Mouse (Mus musculus) myocyte (in vitro differentiated cells): Measurements from ENCODE around the gene Fbxo42.

Source experiments
- MAX ChIP-seq: IDR thresholded peaks from one replicate; pipeline ENCODE4 v1.6.1; 2011; ENCODE audit warnings: low read depth, mild to moderate bottlenecking, control low read depth
- POLR2A ChIP-seq: IDR thresholded peaks from one replicate; pipeline ENCODE4 v1.6.1; 2011; ENCODE audit warnings: low read depth, mild to moderate bottlenecking, control low read depth, moderate library complexity; ENCODE audit not compliant: insufficient read length
- TCF12 ChIP-seq: IDR thresholded peaks from one replicate; pipeline ENCODE4 v1.6.1; 2011; ENCODE audit warnings: mild to moderate bottlenecking, control low read depth; ENCODE audit not compliant: poor library complexity, insufficient read depth, severe bottlenecking

DNA sequence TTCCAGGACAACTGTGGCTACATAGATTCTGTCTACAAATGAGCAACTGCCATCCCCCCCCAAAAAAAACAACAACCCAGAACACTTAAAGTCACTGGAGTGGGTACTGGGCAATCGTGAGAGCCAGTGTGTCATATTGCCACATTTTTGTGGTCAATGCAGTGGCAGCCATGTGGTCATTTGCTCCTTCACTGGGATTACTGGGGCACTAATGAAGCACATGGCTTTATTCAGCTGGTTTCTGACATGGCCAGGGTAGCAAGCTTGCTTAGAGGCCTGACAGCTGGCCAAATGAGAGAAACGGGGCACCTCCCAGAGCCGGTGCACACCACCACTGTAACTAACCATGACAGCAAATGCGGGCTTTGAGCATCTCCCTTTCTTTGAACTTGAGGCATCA lies 30.8 kb downstream of the Fbxo42 start:
- TF ChIP-seq TCF12 (peak; percentile 42), POLR2A (no peak), MAX (peak; percentile 30)
